Mouse (Mus musculus) embryonic facial prominence, embryonic 14.5 days (tissue): ENCODE measurements around the gene Ttll1. TPM values are rescaled to one million over a fixed set of nuclear protein-coding genes. Genes with fewer than 3 reads are reported as not detected.
A peak's percentile ranks its signal among the peaks of the same experiment; 100 is the strongest.

Source experiments
- ATAC-seq: fragments of 200-750 bp; cut with Nextera tagmentation; 2 replicates; pipeline ENCODE4 v1.8.0; 2017; ENCODE audit warnings: low read depth, moderate number of reproducible peaks, moderate TSS enrichment
- DNase-seq: peaks from one replicate; pipeline ENCODE4 v3.0.0-alpha.2; 2015; ENCODE audit warnings: low spot score
- H3K27ac ChIP-seq: fragments of 300-500 bp; sonication (generic); replicated peaks from 2 replicates; pipeline ENCODE4 v1.5.1; 2014; ENCODE audit warnings: low read depth, mild to moderate bottlenecking, low read length, moderate library complexity
- H3K27me3 ChIP-seq: fragments of 300-500 bp; sonication (generic); replicated peaks from 2 replicates; pipeline ENCODE4 v1.6.1; 2014; ENCODE audit warnings: low read length; ENCODE audit not compliant: control insufficient read depth, insufficient read depth
- H3K36me3 ChIP-seq: fragments of 300-500 bp; sonication (generic); 2 replicates; pipeline ENCODE4 v1.6.1; 2014; ENCODE audit warnings: low read length, mixed read lengths; ENCODE audit not compliant: control insufficient read depth, insufficient read depth
- H3K4me1 ChIP-seq: fragments of 300-500 bp; sonication (generic); 2 replicates; pipeline ENCODE4 v1.6.1; 2014; ENCODE audit warnings: antibody characterized with exemption, low read length; ENCODE audit not compliant: control insufficient read depth, insufficient read depth
- H3K4me2 ChIP-seq: fragments of 300-500 bp; sonication (generic); 2 replicates; pipeline ENCODE4 v1.6.1; 2014; ENCODE audit warnings: low read depth, mild to moderate bottlenecking, low read length, moderate library complexity, mixed read lengths
- H3K4me3 ChIP-seq: fragments of 300-500 bp; sonication (generic); 2 replicates; pipeline ENCODE4 v1.5.1; 2014; ENCODE audit warnings: low read depth, mild to moderate bottlenecking, low read length
- H3K9ac ChIP-seq: fragments of 300-500 bp; sonication (generic); 2 replicates; pipeline ENCODE4 v1.6.1; 2014; ENCODE audit warnings: low read depth, mild to moderate bottlenecking, low read length, moderate library complexity, mixed read lengths
- H3K9me3 ChIP-seq: fragments of 300-500 bp; sonication (generic); 2 replicates; pipeline ENCODE4 v1.6.1; 2016; ENCODE audit warnings: low read length; ENCODE audit not compliant: control insufficient read depth
- WGBS: fragments of 180-500 bp; shearing (Covaris S2); extraction: QIAGEN DNeasy Blood & Tissue Kit; methylation state at CpG from one replicate; pipeline ENCODE4 v1.1.7; 2014; 5-methylcytosine and 5-hydroxymethylcytosine counted together
- microRNA-seq: library from miRNA; unstranded; fragments of <30 nt; microRNA quantifications from one replicate; pipeline ENCODE4, GENCODE M21; 2016; ENCODE audit warnings: borderline number of aligned reads
- polyA plus RNA-seq: library from polyadenylated mRNA; unstranded; fragments of >200 nt; fragmentation: Nextera tagmentation; extraction: Ambion mirVana; gene quantifications from 2 replicates; pipeline ENCODE4 v1.2.1, GENCODE M21; 2014

The Ttll1 gene
- polyA plus RNA-seq, 1 experiment from 2014 or later: 9.4 TPM

DNA sequence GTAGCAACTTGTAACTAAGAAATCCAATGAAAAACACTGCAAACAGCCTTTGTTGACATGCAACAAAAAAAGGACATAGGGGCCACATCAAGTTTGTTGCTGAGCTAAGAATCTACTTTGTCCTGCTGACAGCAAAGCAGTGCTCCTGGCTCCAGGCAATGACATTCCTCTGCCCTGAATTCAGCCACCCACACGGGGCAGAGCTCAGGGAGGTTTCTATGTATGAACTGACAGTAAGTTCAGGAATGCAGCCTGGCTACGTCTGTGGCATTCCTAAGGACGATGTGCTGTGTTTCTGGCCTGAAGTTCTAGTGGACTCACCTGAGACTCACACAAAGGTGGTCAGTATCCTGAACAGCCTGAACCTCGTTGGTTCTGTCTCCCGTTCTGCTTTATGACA is 70.0 kb downstream of the Ttll1 start:
- Histone ChIP-seq H3K9ac (no peak overlapping the region), H3K9me3 (no peaks in the 10 kb centered on the region), H3K27me3 (no peaks in the 10 kb centered on the region), H3K4me1 (peaks cover 20% of the 10 kb centered on the region), H3K4me2 (no peak overlapping the region), H3K27ac (no peak overlapping the region), H3K4me3 (no peak overlapping the region), H3K36me3 (no peaks in the 10 kb centered on the region)
- 38% methylated on average over 5 of the region's 5 CpGs for WGBS
- no peak for DNase-seq
- ATAC-seq: no peak

- no peaks in the 10 kb centered on the region for H3K9me3 ChIP-seq
- H3K27me3 ChIP-seq: no peaks in the 10 kb centered on the region
- no peaks in the 10 kb centered on the region for H3K36me3 ChIP-seq
- DNase-seq (no peak), ATAC-seq (no peak)
- H3K4me1 ChIP-seq: peaks cover 29% of the 10 kb centered on the region
- no peak overlapping the region for H3K4me2 ChIP-seq
- no peak overlapping the region for H3K9ac ChIP-seq
- H3K4me3 ChIP-seq: no peak overlapping the region
- 88% methylated on average over 9 of the region's 9 CpGs for WGBS
- no peak overlapping the region for H3K27ac ChIP-seq
Measured at GRCm38 (mm10) chr15:83436541-83436940, 74.2 kb downstream of the Ttll1 start.

GRCm38 (mm10) chr15:83435324-83436090 is 75.2 kb downstream of the Ttll1 start:
- WGBS: 72% methylated on average over 8 of the region's 8 CpGs

DNA sequence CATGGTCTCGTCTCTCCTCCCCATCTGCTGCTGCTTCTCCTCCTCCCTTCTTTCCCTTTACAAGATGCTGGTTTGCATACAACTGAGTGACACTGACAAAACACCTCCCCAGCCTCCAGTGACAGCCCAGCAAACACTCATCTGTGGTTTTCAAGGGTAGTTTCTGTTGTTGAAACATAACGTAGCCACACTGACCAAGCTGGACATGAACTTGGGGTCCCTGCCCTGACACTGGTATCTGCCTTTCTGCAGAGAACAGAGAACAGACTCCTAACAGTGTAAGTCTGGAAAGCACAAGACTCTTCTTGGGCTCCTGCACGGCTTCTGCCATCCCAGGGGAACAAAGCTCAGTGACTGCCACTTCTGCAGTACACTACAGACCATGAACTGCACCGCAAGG is 76.0 kb downstream of the Ttll1 start:
- Histone ChIP-seq H3K4me1 (peaks cover 23% of the 10 kb centered on the region), H3K4me2 (no peak overlapping the region), H3K9ac (no peak overlapping the region), H3K9me3 (no peaks in the 10 kb centered on the region), H3K27me3 (no peaks in the 10 kb centered on the region), H3K36me3 (no peaks in the 10 kb centered on the region), H3K27ac (no peak overlapping the region), H3K4me3 (no peak overlapping the region)
- DNase-seq: no peak
- WGBS: 81% methylated on average over 4 of the region's 4 CpGs
- ATAC-seq: no peak

More at GRCm38 (mm10) chr15:83435324-83436090, 75.2 kb downstream of the Ttll1 start:
- DNase-seq (peak; percentile 65), ATAC-seq (no peak)
- Histone ChIP-seq H3K4me3 (no peak overlapping the region), H3K9ac (no peak overlapping the region), H3K9me3 (no peaks in the 10 kb centered on the region), H3K36me3 (no peaks in the 10 kb centered on the region), H3K4me1 (peaks cover 23% of the 10 kb centered on the region), H3K4me2 (no peak overlapping the region), H3K27me3 (no peaks in the 10 kb centered on the region), H3K27ac (no peak overlapping the region)

Small RNA genes lying within 50 kb of the gene (microRNA-seq; reads per million reads assigned to microRNA genes)
- gene Gm24575: not detected

Other genes with a start within 250 kb of the Ttll1 start
- gene Arfgap3, start 160.6 kb downstream of the Ttll1 start, polyA plus RNA-seq: 57.0 and 63.3 TPM in 2 replicates
- 49.3 TPM in 2 replicates for gene Pacsin2, start 46.3 kb downstream of the Ttll1 start, polyA plus RNA-seq
- gene Bik, start 16.0 kb upstream of the Ttll1 start, polyA plus RNA-seq: 5.2 and 5.6 TPM in 2 replicates
- gene Tspo, start 52.7 kb upstream of the Ttll1 start, polyA plus RNA-seq: 56.7 and 70.8 TPM in 2 replicates
- 34.9 and 37.1 TPM in 2 replicates for gene Mcat, start 52.9 kb upstream of the Ttll1 start, polyA plus RNA-seq
- 30.7 and 36.8 TPM in 2 replicates for gene Ttll12, start 84.3 kb upstream of the Ttll1 start, polyA plus RNA-seq
- gene Scube1, start 214.1 kb upstream of the Ttll1 start, polyA plus RNA-seq: 12.6 and 17.3 TPM in 2 replicates